Mouse (Mus musculus) olfactory bulb, adult 2 months (tissue): ENCODE measurements around the gene Mphosph10.

Experiments used
- CTCF ChIP-seq: fragments of 200-500 bp; IDR thresholded peaks from 2 replicates; pipeline ENCODE4 v1.5.1; 2012; ENCODE audit warnings: low read depth, mild to moderate bottlenecking, low read length, moderate library complexity; ENCODE audit not compliant: insufficient read depth
- POLR2A ChIP-seq: fragments of 200-500 bp; IDR thresholded peaks from 2 replicates; pipeline ENCODE4 v1.6.1; 2012; ENCODE audit warnings: mild to moderate bottlenecking, low read depth, low read length, moderate library complexity; ENCODE audit not compliant: insufficient read depth

GRCm38 (mm10) chr7:64327486-64327885 lies 64.6 kb downstream of the Mphosph10 start:
- TF ChIP-seq CTCF (no peak), POLR2A (no peak)
